Mouse (Mus musculus): ENCODE data around the gene Ap2a2. TPM values are rescaled to one million over a fixed set of nuclear protein-coding genes. Genes with fewer than 3 reads are reported as not detected.

The Ap2a2 gene
- polyA plus RNA-seq, 1 experiment from 2014 or later = 42.6 TPM

DNA sequence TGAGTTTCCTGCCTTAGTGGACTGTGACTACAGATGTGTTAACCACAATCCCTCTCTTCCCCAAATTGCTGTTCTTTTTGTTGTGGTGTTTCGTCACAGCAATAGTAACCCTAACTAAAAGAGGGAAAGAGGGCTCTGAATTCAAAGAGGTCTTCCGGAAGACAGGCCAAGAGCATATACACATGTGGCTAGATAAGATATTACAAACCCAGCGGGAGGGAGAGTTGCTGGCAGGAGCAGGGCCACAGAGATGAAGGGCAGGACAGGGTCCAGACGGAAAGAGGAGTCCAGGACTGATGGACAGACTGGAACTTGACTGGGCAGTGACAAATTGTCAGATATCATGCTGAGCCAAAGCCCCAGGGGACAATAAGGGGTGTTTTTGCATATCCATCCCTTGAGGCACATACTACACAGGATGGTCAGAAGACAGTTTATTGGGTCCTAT lies 3.6 kb upstream of the Ap2a2 start:
- WGBS = 58% methylated on average over 4 of the region's 4 CpGs
- H3K36me3 ChIP-seq (ENCODE audit: insufficient read depth, low read length) = no peaks in the 10 kb centered on the region
- H3K4me3 ChIP-seq (ENCODE audit: low read depth, low read length) = no peak overlapping the region
- DNase-seq (ENCODE audit: low spot score) (no peak), ATAC-seq (no peak)
- H3K9me3 ChIP-seq (ENCODE audit: low read length) = no peaks in the 10 kb centered on the region
- no peaks in the 10 kb centered on the region for H3K27me3 ChIP-seq (replicated peaks; ENCODE audit: insufficient read depth, low read length)
- H3K27ac ChIP-seq (ENCODE audit: low read length) = no peak overlapping the region
- H3K4me2 ChIP-seq (replicated peaks; ENCODE audit: low read depth, low read length) = no peak overlapping the region
- H3K4me1 ChIP-seq (ENCODE audit: insufficient read depth, low read depth, low read length) = peaks cover under 1% of the 10 kb centered on the region; the same call in 1 of the 2 replicates
- no peak overlapping the region for H3K9ac ChIP-seq (replicated peaks; ENCODE audit: low read depth)
- TF ChIP-seq EP300 (IDR thresholded peaks at IDR 0.05) (no peak), CTCF (IDR thresholded peaks at IDR 0.05) (no peak)

DNA sequence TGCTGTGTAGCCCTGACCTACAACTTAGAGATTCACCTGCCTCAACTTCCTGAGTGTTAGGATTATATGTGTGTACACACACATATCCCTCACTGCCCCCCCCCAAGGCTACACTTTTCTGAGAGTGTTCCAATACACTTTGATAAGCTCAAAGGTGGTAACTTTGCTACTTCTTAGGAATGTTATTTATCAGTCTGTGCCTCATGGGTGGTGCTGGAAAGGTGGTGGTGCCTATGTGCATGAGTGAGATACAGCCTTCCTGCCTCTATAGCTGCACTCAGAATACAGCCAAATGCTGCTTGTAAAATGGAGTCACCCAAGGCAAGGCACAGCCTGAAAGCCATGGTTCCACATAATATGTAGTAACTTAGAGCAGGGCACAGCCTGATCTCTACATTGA lies 3.0 kb upstream of the Ap2a2 start:
- Histone ChIP-seq H3K4me2 (replicated peaks; ENCODE audit: low read depth, low read length) (no peak overlapping the region), H3K27me3 (replicated peaks; ENCODE audit: insufficient read depth, low read length) (no peaks in the 10 kb centered on the region), H3K4me1 (ENCODE audit: insufficient read depth, low read depth, low read length) (peaks cover 4% of the 10 kb centered on the region; the same call in 1 of the 2 replicates), H3K9me3 (ENCODE audit: low read length) (no peaks in the 10 kb centered on the region), H3K27ac (ENCODE audit: low read length) (no peak overlapping the region), H3K4me3 (ENCODE audit: low read depth, low read length) (no peak overlapping the region), H3K36me3 (ENCODE audit: insufficient read depth, low read length) (no peaks in the 10 kb centered on the region), H3K9ac (replicated peaks; ENCODE audit: low read depth) (no peak overlapping the region)
- no peak for TF ChIP-seq CTCF (IDR thresholded peaks at IDR 0.05)
- no peak for TF ChIP-seq EP300 (IDR thresholded peaks at IDR 0.05)
- DNase-seq (ENCODE audit: low spot score) (no peak), ATAC-seq (no peak)

DNA sequence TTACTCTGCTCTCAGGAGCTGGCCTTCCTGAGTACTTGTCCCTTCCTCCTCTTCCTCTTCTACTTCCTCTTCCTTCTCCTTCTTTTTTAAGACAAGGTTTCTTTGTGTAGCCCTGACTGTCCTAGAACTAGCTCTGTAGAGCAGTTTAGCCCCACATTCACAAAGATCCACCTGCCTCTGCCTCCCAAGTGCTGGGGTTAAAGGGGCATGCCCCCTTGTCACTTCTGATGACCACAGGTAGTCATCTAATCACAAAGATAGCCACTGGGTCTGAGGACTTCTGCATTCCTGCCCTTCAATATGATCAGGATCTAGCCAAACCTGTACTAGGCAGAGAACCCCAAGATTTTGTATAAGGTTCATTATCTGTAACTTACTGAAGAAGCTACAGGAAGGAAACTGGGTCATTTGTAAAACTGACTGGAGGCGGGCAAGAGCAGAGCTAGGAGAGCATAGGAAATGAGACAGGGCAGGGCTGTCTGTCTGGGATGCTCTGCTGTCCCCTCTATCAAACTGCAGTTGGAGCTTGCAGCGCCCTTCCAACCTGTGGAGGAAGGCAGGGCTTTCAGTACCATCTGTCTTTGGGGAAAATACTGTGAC lies 2.1 kb upstream of the Ap2a2 start:
- Histone ChIP-seq H3K36me3 (ENCODE audit: insufficient read depth, low read length) (no peaks in the 10 kb centered on the region), H3K9ac (replicated peaks; ENCODE audit: low read depth) (no peak overlapping the region), H3K9me3 (ENCODE audit: low read length) (no peaks in the 10 kb centered on the region), H3K27me3 (replicated peaks; ENCODE audit: insufficient read depth, low read length) (no peaks in the 10 kb centered on the region), H3K4me1 (ENCODE audit: insufficient read depth, low read depth, low read length) (peaks cover 11% of the 10 kb centered on the region; the same call in 1 of the 2 replicates), H3K4me2 (replicated peaks; ENCODE audit: low read depth, low read length) (no peak overlapping the region), H3K4me3 (ENCODE audit: low read depth, low read length) (no peak overlapping the region), H3K27ac (ENCODE audit: low read length) (no peak overlapping the region)
- no peak for ATAC-seq
- DNase-seq (ENCODE audit: low spot score) = no peak
- TF ChIP-seq EP300 (IDR thresholded peaks at IDR 0.05) = no peak
- no peak for TF ChIP-seq CTCF (IDR thresholded peaks at IDR 0.05)
- 63% methylated on average over 2 of the region's 2 CpGs for WGBS

DNA sequence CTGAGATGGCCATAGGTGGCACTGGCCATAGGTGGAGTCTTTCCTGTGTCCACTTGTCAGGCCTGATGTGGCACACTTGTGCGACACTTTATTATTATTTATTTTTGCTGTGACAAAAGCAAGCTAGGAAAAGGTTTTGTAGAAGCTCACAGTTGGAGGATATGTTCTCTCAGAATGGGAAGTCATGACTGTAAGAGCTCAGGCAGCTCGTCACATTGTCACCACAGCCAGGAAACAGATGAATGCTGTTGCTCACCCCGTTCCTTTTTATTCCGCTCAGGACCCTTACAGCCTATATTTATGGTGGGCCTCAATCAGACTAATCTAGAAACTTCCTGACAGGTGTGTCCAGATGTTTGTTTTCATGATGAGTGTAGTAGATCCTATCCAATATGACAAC lies 1.5 kb upstream of the Ap2a2 start:
- Histone ChIP-seq H3K27me3 (replicated peaks; ENCODE audit: insufficient read depth, low read length) (no peaks in the 10 kb centered on the region), H3K4me1 (ENCODE audit: insufficient read depth, low read depth, low read length) (peaks cover 11% of the 10 kb centered on the region; the same call in 1 of the 2 replicates), H3K9me3 (ENCODE audit: low read length) (no peaks in the 10 kb centered on the region), H3K27ac (ENCODE audit: low read length) (no peak overlapping the region), H3K4me3 (ENCODE audit: low read depth, low read length) (no peak overlapping the region), H3K4me2 (replicated peaks; ENCODE audit: low read depth, low read length) (no peak overlapping the region), H3K36me3 (ENCODE audit: insufficient read depth, low read length) (no peaks in the 10 kb centered on the region), H3K9ac (replicated peaks; ENCODE audit: low read depth) (no peak overlapping the region)
- TF ChIP-seq EP300 (IDR thresholded peaks at IDR 0.05) (no peak), CTCF (IDR thresholded peaks at IDR 0.05) (no peak)
- no peak for DNase-seq (ENCODE audit: low spot score)
- ATAC-seq = no peak
- 71% methylated on average over 4 of the region's 4 CpGs for WGBS

- Histone ChIP-seq H3K36me3 (ENCODE audit: insufficient read depth, low read length) (no peaks in the 10 kb centered on the region), H3K9me3 (ENCODE audit: low read length) (no peaks in the 10 kb centered on the region), H3K27ac (ENCODE audit: low read length) (peak overlapping the region; percentile 89), H3K9ac (replicated peaks; ENCODE audit: low read depth) (peak overlapping the region; percentile 98), H3K4me1 (ENCODE audit: insufficient read depth, low read depth, low read length) (peaks cover 13% of the 10 kb centered on the region; the same call in 1 of the 2 replicates), H3K4me2 (replicated peaks; ENCODE audit: low read depth, low read length) (peak overlapping the region; percentile 85), H3K4me3 (ENCODE audit: low read depth, low read length) (peak overlapping the region; percentile 97), H3K27me3 (replicated peaks; ENCODE audit: insufficient read depth, low read length) (no peaks in the 10 kb centered on the region)
- WGBS = under 1% methylated on average over 33 of the region's 33 CpGs
- peak; percentile 25 for ATAC-seq
- TF ChIP-seq CTCF (IDR thresholded peaks at IDR 0.05) (no peak), EP300 (IDR thresholded peaks at IDR 0.05) (no peak)
- DNase-seq (ENCODE audit: low spot score) = no peak
Observed at GRCm38 (mm10) chr7:141562421-141562851, 463 bp downstream of the Ap2a2 start.

DNA sequence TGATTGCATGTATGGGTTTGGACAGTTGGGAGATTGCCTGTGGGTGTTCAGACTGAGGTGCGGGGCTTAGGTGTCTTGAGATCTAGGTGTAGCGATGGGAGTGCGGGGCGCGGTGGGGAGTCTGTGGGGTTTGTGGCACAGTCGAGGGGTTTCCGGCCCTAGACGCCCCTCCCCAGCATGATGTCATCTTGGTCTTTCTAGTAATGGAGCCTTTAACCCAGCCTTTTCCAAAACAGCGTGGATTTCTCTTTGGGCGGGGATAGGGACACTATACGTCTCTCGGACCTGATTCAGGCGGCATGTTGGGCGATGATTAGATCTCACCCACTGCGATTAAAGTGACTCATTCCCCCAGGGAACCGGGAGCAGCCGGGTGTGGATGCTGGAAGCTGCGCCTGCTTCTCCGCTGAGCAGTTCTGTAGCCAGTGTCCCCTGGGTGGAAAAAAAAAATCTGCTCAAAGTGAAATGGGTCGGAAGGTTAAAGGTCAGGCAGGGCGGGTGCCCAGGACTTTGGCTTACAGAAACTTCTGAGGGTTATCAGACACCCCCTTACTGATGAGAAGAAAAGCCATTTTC lies 967 bp downstream of the Ap2a2 start:
- ATAC-seq = peak; percentile 10

More for the DNA sequence above, 967 bp downstream of the Ap2a2 start:
- Histone ChIP-seq H3K4me2 (replicated peaks; ENCODE audit: low read depth, low read length) (peak overlapping the region; percentile 85), H3K27ac (ENCODE audit: low read length) (peak overlapping the region; percentile 89), H3K36me3 (ENCODE audit: insufficient read depth, low read length) (no peaks in the 10 kb centered on the region), H3K9me3 (ENCODE audit: low read length) (no peaks in the 10 kb centered on the region), H3K27me3 (replicated peaks; ENCODE audit: insufficient read depth, low read length) (no peaks in the 10 kb centered on the region), H3K9ac (replicated peaks; ENCODE audit: low read depth) (peak overlapping the region; percentile 98), H3K4me1 (ENCODE audit: insufficient read depth, low read depth, low read length) (peaks cover 13% of the 10 kb centered on the region; the same call in 1 of the 2 replicates), H3K4me3 (ENCODE audit: low read depth, low read length) (peak overlapping the region; percentile 97)
- peak; percentile 74 for DNase-seq (ENCODE audit: low spot score)
- WGBS = 2% methylated on average over 21 of the region's 21 CpGs
- TF ChIP-seq CTCF (IDR thresholded peaks at IDR 0.05) (no peak), EP300 (IDR thresholded peaks at IDR 0.05) (no peak)
